8 mouse cellular contexts compared by ENCODE assay signal in genomic region chr7:16207496-16207895, GRCm38 (mm10). TPM values are rescaled to one million over a fixed set of nuclear protein-coding genes. Genes with fewer than 3 reads are reported as not detected.
DNase-seq lines count a peak whose midpoint lies in the region; ATAC-seq and TF ChIP-seq lines count a peak whose summit lies in the region.

No protein-coding gene starts in this region.

- peak; percentile 20 for ATAC-seq in lung, postnatal 0 days

- no peak for TF ChIP-seq RAD21 in MEL (IDR thresholded peaks at IDR 0.05; ENCODE audit: low read depth, low read length)

- H3K27me3 ChIP-seq in MEL (ENCODE audit: control insufficient read depth in 1 of 2, insufficient read depth in 2 of 2, low read length in 2 of 2) = no peaks in the 10 kb centered on the region
- H3K27me3 ChIP-seq in lung, postnatal 0 days (replicated peaks; ENCODE audit: insufficient read depth, low read length) = no peaks in the 10 kb centered on the region

- TF ChIP-seq POLR2A in MEL (IDR thresholded peaks at IDR 0.05; ENCODE audit: control insufficient read depth in 1 of 2, insufficient read depth in 1 of 2, low read depth in 1 of 2, low read length in 2 of 2, poor library complexity in 1 of 2) = no peak

- H3K4me2 ChIP-seq in lung, postnatal 0 days (replicated peaks; ENCODE audit: low read depth, low read length) = no peak overlapping the region

- 89% methylated on average over 10 of the region's 10 CpGs for WGBS in lung, postnatal 0 days

- no peak for TF ChIP-seq EP300 in MEL (IDR thresholded peaks at IDR 0.05; ENCODE audit: low read depth in 1 of 2, low read length in 2 of 2)
- TF ChIP-seq EP300 in lung, postnatal 0 days (IDR thresholded peaks at IDR 0.05) = no peak

- H3K9me3 ChIP-seq in MEL (replicated peaks; ENCODE audit: insufficient read depth, low read length) = no peaks in the 10 kb centered on the region
- H3K9me3 ChIP-seq in lung, postnatal 0 days (ENCODE audit: low read length) = no peaks in the 10 kb centered on the region

- no peaks in the 10 kb centered on the region for H3K36me3 ChIP-seq in MEL (ENCODE audit: control insufficient read depth in 1 of 2, insufficient read depth in 2 of 2, low read length in 2 of 2)
- peaks cover 8% of the 10 kb centered on the region; the same call in 1 of the 2 replicates for H3K36me3 ChIP-seq in lung, postnatal 0 days (ENCODE audit: insufficient read depth, low read length)

- no peak overlapping the region for H3K4me3 ChIP-seq in MEL (ENCODE audit: control insufficient read depth in 1 of 2, insufficient read depth in 1 of 2, low read depth in 2 of 2, low read length in 2 of 2)
- H3K4me3 ChIP-seq in lung, postnatal 0 days (ENCODE audit: low read depth, low read length) = no peak overlapping the region

- no peak for TF ChIP-seq CTCF in MEL (IDR thresholded peaks at IDR 0.05 in 2 of 3, conservative IDR thresholded peaks at IDR 0.05 in 1 of 3; ENCODE audit: control insufficient read depth in 1 of 3, insufficient read depth in 1 of 3, low read depth in 2 of 3, low read length in 3 of 3, poor library complexity in 1 of 3, severe bottlenecking in 1 of 3)
- TF ChIP-seq CTCF in lung, postnatal 0 days (IDR thresholded peaks at IDR 0.05) = no peak

- H3K4me1 ChIP-seq in MEL (ENCODE audit: control insufficient read depth in 1 of 2, insufficient read depth in 2 of 2, low read length in 2 of 2) = peaks cover 0 to 6% of the 10 kb centered on the region in 2 experiments; a peak in 1 of 4 replicates
- no peaks in the 10 kb centered on the region for H3K4me1 ChIP-seq in lung, postnatal 0 days (ENCODE audit: insufficient read depth, low read depth, low read length)

- no peak overlapping the region for H3K9ac ChIP-seq in MEL (ENCODE audit: control insufficient read depth, low read depth, low read length, poor library complexity, severe bottlenecking)
- no peak overlapping the region for H3K9ac ChIP-seq in lung, postnatal 0 days (replicated peaks; ENCODE audit: low read depth)

- no peaks in the 10 kb centered on the region for H3K79me2 ChIP-seq in MEL (ENCODE audit: control insufficient read depth, insufficient read depth, low read length, poor library complexity)

- H3K27ac ChIP-seq in MEL (ENCODE audit: control insufficient read depth, low read depth, low read length) = no peak overlapping the region
- H3K27ac ChIP-seq in lung, postnatal 0 days (ENCODE audit: low read length) = no peak overlapping the region

- peak; percentile 72 for DNase-seq in layer of hippocampus, adult 11-12 months (ENCODE audit: low spot score)
- DNase-seq in layer of hippocampus, postnatal 25 days (ENCODE audit: extremely low spot score in 1 of 2, low spot score in 1 of 2) = no peak
- DNase-seq in MEL (ENCODE audit: low read depth, low spot score) = peak; percentile 38
- DNase-seq in fibroblast of lung, adult 2 months (ENCODE audit: low read depth) = peak; percentile 60
- DNase-seq in lung, postnatal 0 days (ENCODE audit: low spot score) = peak; percentile 55
- DNase-seq in urinary bladder, postnatal 36 days (ENCODE audit: low spot score in 2 of 2) = peak; percentile 45 to 51
- DNase-seq in testis, postnatal 10 days (ENCODE audit: low spot score) = no peak
- no peak for DNase-seq in cerebellum, adult 11 months

TF ChIP-seq in MEL, 35 proteins besides CTCF, POLR2A, EP300 and RAD21:
- TF ChIP-seq ZNF384 (IDR thresholded peaks at IDR 0.05; ENCODE audit: low read depth, low read length) (no peak), MYC (IDR thresholded peaks at IDR 0.05; ENCODE audit: low read depth, low read length) (no peak), TAL1 (IDR thresholded peaks at IDR 0.05; ENCODE audit: low read length) (no peak), SMC3 (IDR thresholded peaks at IDR 0.05; ENCODE audit: low read depth, low read length) (no peak), POLR2AphosphoS2 (IDR thresholded peaks at IDR 0.05; ENCODE audit: low read length) (no peak), CHD1 (IDR thresholded peaks at IDR 0.05; ENCODE audit: low read depth, low read length) (no peak), NRF1 (IDR thresholded peaks at IDR 0.05; ENCODE audit: insufficient read depth, low read depth, low read length, poor library complexity, severe bottlenecking) (no peak), POLR2AphosphoS5 (IDR thresholded peaks at IDR 0.05; ENCODE audit: borderline replicate concordance, low read depth, low read length) (no peak), USF1 (IDR thresholded peaks at IDR 0.05; ENCODE audit: low read depth, low read length) (no peak), GATA1 (IDR thresholded peaks at IDR 0.05; ENCODE audit: low read depth, low read length) (no peak), NELFE (IDR thresholded peaks at IDR 0.05; ENCODE audit: low read depth, low read length) (no peak), MAZ (IDR thresholded peaks at IDR 0.05; ENCODE audit: low read depth, low read length) (no peak), SIN3A (IDR thresholded peaks at IDR 0.05; ENCODE audit: low read length) (no peak), RCOR1 (IDR thresholded peaks at IDR 0.05; ENCODE audit: low read depth, low read length) (no peak), E2F4 (IDR thresholded peaks at IDR 0.05; ENCODE audit: borderline replicate concordance, low read depth, low read length) (no peak), USF2 (IDR thresholded peaks at IDR 0.05; ENCODE audit: borderline replicate concordance in 1 of 2, insufficient read depth in 1 of 2, low read depth in 1 of 2, low read length in 2 of 2) (no peak), MXI1 (IDR thresholded peaks at IDR 0.05; ENCODE audit: low read depth, low read length) (no peak)

RNA-seq across cellular contexts. Expression of gene Dhx34, which starts 14.3 kb away (rescaled TPM):
- total RNA-seq in layer of hippocampus, postnatal 25 days (2021) = 10 to 100 TPM; 11.4 to 13.6 TPM
- total RNA-seq in MEL (2012; rRNA removed) = 5.8 and 6.0 TPM in 2 replicates
- 10 to 100 TPM in 1 of 2 experiments, not detected in 1; 13.6 TPM for polyA plus RNA-seq in MEL (2012; ENCODE audit: insufficient read depth in 1 of 2, insufficient read length in 2 of 2, low read depth in 1 of 2, low replicate concordance in 2 of 2, missing spikeins in 1 of 2)
- 7.8 and 8.5 TPM in 2 replicates for polyA plus RNA-seq in lung, postnatal 0 days (2015; fragmentation: Nextera tagmentation; extraction: Ambion mirVana)

RNA-seq across cellular contexts. Expression of gene Meis3, which starts 32.6 kb away (rescaled TPM):
- total RNA-seq in layer of hippocampus, postnatal 25 days (2021) = 10 to 100 TPM; 34.3 to 41.1 TPM
- 3.8 and 4.8 TPM in 2 replicates for total RNA-seq in MEL (2012; rRNA removed)
- polyA plus RNA-seq in MEL (2012; ENCODE audit: insufficient read depth in 1 of 2, insufficient read length in 2 of 2, low read depth in 1 of 2, low replicate concordance in 2 of 2, missing spikeins in 1 of 2) = 10 to 100 TPM in 1 of 2 experiments, not detected in 1; 14.9 TPM
- 12.3 and 12.7 TPM in 2 replicates for polyA plus RNA-seq in lung, postnatal 0 days (2015; fragmentation: Nextera tagmentation; extraction: Ambion mirVana)

RNA-seq across cellular contexts. Expression of gene C5ar2, which starts 36.5 kb away (rescaled TPM):
- total RNA-seq in layer of hippocampus, postnatal 25 days (2021) = under 1 TPM; 0.75 to 0.81 TPM
- total RNA-seq in MEL (2012; rRNA removed) = 0.92 and 1.7 TPM in 2 replicates
- polyA plus RNA-seq in MEL (2012; ENCODE audit: insufficient read depth in 1 of 2, insufficient read length in 2 of 2, low read depth in 1 of 2, low replicate concordance in 2 of 2, missing spikeins in 1 of 2) = under 1 TPM in 1 of 2 experiments, not detected in 1; 0.49 TPM
- 0.94 and 1.1 TPM in 2 replicates for polyA plus RNA-seq in lung, postnatal 0 days (2015; fragmentation: Nextera tagmentation; extraction: Ambion mirVana)

RNA-seq across cellular contexts. Expression of gene C5ar1, which starts 51.8 kb away (rescaled TPM):
- 1 to 10 TPM; 1.1 TPM for total RNA-seq in layer of hippocampus, postnatal 25 days (2021)
- not detected in 2 replicates for total RNA-seq in MEL (2012; rRNA removed)
- not detected for polyA plus RNA-seq in MEL (2012; ENCODE audit: insufficient read depth in 1 of 2, insufficient read length in 2 of 2, low read depth in 1 of 2, low replicate concordance in 2 of 2, missing spikeins in 1 of 2)
- polyA plus RNA-seq in lung, postnatal 0 days (2015; fragmentation: Nextera tagmentation; extraction: Ambion mirVana) = 11.8 and 13.3 TPM in 2 replicates

Comparison
In these comparisons a context has a peak if more than half of its experiments do, and no peak if none do; other contexts are left out.
1. DNase-seq: peak in layer of hippocampus, adult 11-12 months (single experiment), MEL (single experiment), fibroblast of lung, adult 2 months (single experiment), lung, postnatal 0 days (single experiment) and urinary bladder, postnatal 36 days (2 of 2); none in layer of hippocampus, postnatal 25 days (0 of 2), testis, postnatal 10 days (single experiment) and cerebellum, adult 11 months (single experiment).